8 mouse cellular contexts compared by ENCODE assay signal in the genomic region with DNA sequence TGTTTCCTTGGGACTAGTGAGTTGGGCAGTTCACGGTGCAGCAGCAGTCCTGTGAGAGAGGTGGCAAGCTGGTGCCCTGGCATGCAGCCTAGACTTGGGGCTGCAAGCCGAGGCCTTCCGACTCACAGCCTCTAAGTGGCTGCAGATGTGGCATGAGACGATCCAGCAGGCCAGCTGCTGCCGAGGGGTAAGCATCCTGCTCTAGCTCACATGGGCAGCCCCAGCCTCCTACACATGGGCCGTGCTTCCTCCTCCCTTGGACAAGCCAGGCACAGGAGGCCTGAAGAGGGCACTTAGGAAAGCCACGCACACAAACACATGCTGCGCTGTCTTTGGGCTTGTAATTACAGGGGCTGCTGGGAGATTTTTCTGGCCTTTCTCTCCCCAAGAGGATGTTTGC. TPM values are rescaled to one million over a fixed set of nuclear protein-coding genes. Genes with fewer than 3 reads are reported as not detected.
DNase-seq lines count a peak whose midpoint lies in the region; ATAC-seq and TF ChIP-seq lines count a peak whose summit lies in the region.

No protein-coding gene starts in this region.

- no peak overlapping the region for H3K9ac ChIP-seq in forebrain, embryonic 12.5 days
- H3K9ac ChIP-seq in intestine, embryonic 14.5 days (ENCODE audit: low read length), result no peak overlapping the region
- H3K9ac ChIP-seq in stomach, postnatal 0 days (ENCODE audit: low read length), result no peak overlapping the region

- H3K4me3 ChIP-seq in forebrain, embryonic 10.5 days, result no peak overlapping the region
- H3K4me3 ChIP-seq in forebrain, embryonic 12.5 days (replicated peaks), result no peak overlapping the region
- H3K4me3 ChIP-seq in intestine, embryonic 14.5 days (ENCODE audit: low read depth, low read length), result no peak overlapping the region
- no peak overlapping the region for H3K4me3 ChIP-seq in stomach, postnatal 0 days (ENCODE audit: low read depth, low read length)

- TF ChIP-seq CTCF in stomach, postnatal 0 days (IDR thresholded peaks at IDR 0.05; ENCODE audit: low read depth), result no peak

- H3K27me3 ChIP-seq in forebrain, embryonic 10.5 days (ENCODE audit: poor library complexity, severe bottlenecking), result no peaks in the 10 kb centered on the region
- no peaks in the 10 kb centered on the region for H3K27me3 ChIP-seq in forebrain, embryonic 12.5 days
- H3K27me3 ChIP-seq in intestine, embryonic 14.5 days (replicated peaks; ENCODE audit: control insufficient read depth, insufficient read depth, low read length), result no peaks in the 10 kb centered on the region
- H3K27me3 ChIP-seq in stomach, postnatal 0 days (ENCODE audit: control insufficient read depth, insufficient read depth, low read length), result no peaks in the 10 kb centered on the region

- H3K36me3 ChIP-seq in forebrain, embryonic 10.5 days (replicated peaks), result no peaks in the 10 kb centered on the region
- no peaks in the 10 kb centered on the region for H3K36me3 ChIP-seq in forebrain, embryonic 12.5 days (replicated peaks)
- no peaks in the 10 kb centered on the region for H3K36me3 ChIP-seq in intestine, embryonic 14.5 days (ENCODE audit: control insufficient read depth, insufficient read depth, low read length)
- no peaks in the 10 kb centered on the region for H3K36me3 ChIP-seq in stomach, postnatal 0 days (ENCODE audit: control insufficient read depth, insufficient read depth, low read length)

- no peak; the same call in 1 of the 2 replicates for ATAC-seq in forebrain, embryonic 12.5 days (ENCODE audit: low FRiP score)
- 0 out of 2 replicates have a peak, but pooled peaks have one; percentile 43 for ATAC-seq in intestine, embryonic 14.5 days (replicated peaks; ENCODE audit: low FRiP score, low TSS enrichment, low read depth)
- ATAC-seq in stomach, postnatal 0 days (ENCODE audit: low FRiP score, low TSS enrichment), result 0 out of 2 replicates have a peak, but pooled peaks have one; percentile 47
- no peak for ATAC-seq in erythroblast, adult 5-6 weeks (replicated peaks; ENCODE audit: low FRiP score, poor library complexity, severe bottlenecking)
- ATAC-seq in erythroid progenitor cell, adult 5-6 weeks (replicated peaks; ENCODE audit: low FRiP score, poor library complexity, severe bottlenecking), result no peak

- H3K4me2 ChIP-seq in forebrain, embryonic 12.5 days, result no peak overlapping the region; the same call in 1 of the 2 replicates
- no peak overlapping the region for H3K4me2 ChIP-seq in intestine, embryonic 14.5 days (ENCODE audit: low read length)
- no peak overlapping the region for H3K4me2 ChIP-seq in stomach, postnatal 0 days (replicated peaks; ENCODE audit: low read depth)

- peak overlapping the region; percentile 74 for H3K27ac ChIP-seq in forebrain, embryonic 10.5 days
- H3K27ac ChIP-seq in forebrain, embryonic 12.5 days, result no peak overlapping the region
- H3K27ac ChIP-seq in intestine, embryonic 14.5 days (ENCODE audit: low read depth), result no peak overlapping the region
- H3K27ac ChIP-seq in stomach, postnatal 0 days (replicated peaks), result no peak overlapping the region

- DNase-seq in forebrain, embryonic 10.5 days (ENCODE audit: extremely low spot score, low spot score), result no peak
- peak; percentile 13 for DNase-seq in right cerebral cortex, postnatal 4 days
- no peak for DNase-seq in right cerebral cortex, adult 2 months (ENCODE audit: low spot score in 2 of 2)
- no peak for DNase-seq in intestine, embryonic 14.5 days (ENCODE audit: low spot score)
- DNase-seq in stomach, postnatal 0 days (ENCODE audit: low spot score), result peak; percentile 18

- H3K9me3 ChIP-seq in forebrain, embryonic 10.5 days, result no peaks in the 10 kb centered on the region
- H3K9me3 ChIP-seq in forebrain, embryonic 12.5 days, result no peaks in the 10 kb centered on the region
- no peaks in the 10 kb centered on the region for H3K9me3 ChIP-seq in intestine, embryonic 14.5 days (ENCODE audit: control insufficient read depth, low read length)
- H3K9me3 ChIP-seq in stomach, postnatal 0 days (ENCODE audit: control insufficient read depth, low read length), result no peaks in the 10 kb centered on the region

- H3K4me1 ChIP-seq in forebrain, embryonic 10.5 days, result peaks cover 26% of the 10 kb centered on the region
- peaks cover 7% of the 10 kb centered on the region for H3K4me1 ChIP-seq in forebrain, embryonic 12.5 days
- H3K4me1 ChIP-seq in intestine, embryonic 14.5 days (replicated peaks; ENCODE audit: control insufficient read depth, insufficient read depth, low read length), result peaks cover 19% of the 10 kb centered on the region
- H3K4me1 ChIP-seq in stomach, postnatal 0 days (replicated peaks; ENCODE audit: control insufficient read depth, insufficient read depth), result no peaks in the 10 kb centered on the region

- 57% methylated on average over 8 of the region's 8 CpGs for WGBS in forebrain, embryonic 10.5 days
- WGBS in forebrain, embryonic 12.5 days, result 38% methylated on average over 8 of the region's 8 CpGs
- WGBS in intestine, embryonic 14.5 days, result 11% methylated on average over 8 of the region's 8 CpGs
- WGBS in stomach, postnatal 0 days, result 29% methylated on average over 8 of the region's 8 CpGs

- no peak for TF ChIP-seq EP300 in stomach, postnatal 0 days (optimal IDR thresholded peaks at IDR 0.05)

RNA-seq across cellular contexts. Expression of a gene that starts 23.2 kb away (rescaled TPM):
- 1,057 and 1,193 TPM in 2 replicates for polyA plus RNA-seq in forebrain, embryonic 10.5 days (2016; fragmentation: Nextera tagmentation; extraction: Ambion mirVana)
- polyA plus RNA-seq in forebrain, embryonic 12.5 days (2016; fragmentation: Nextera tagmentation; extraction: Ambion mirVana), result 106 and 133 TPM in 2 replicates
- 15.9 and 22.6 TPM in 2 replicates for polyA plus RNA-seq in intestine, embryonic 14.5 days (2014; fragmentation: Nextera tagmentation; extraction: Ambion mirVana)
- 2.8 and 4.1 TPM in 2 replicates for polyA plus RNA-seq in stomach, postnatal 0 days (2015; fragmentation: Nextera tagmentation; extraction: Ambion mirVana)
- total RNA-seq in erythroblast, adult 5-6 weeks (2015; ENCODE audit: low replicate concordance), result not detected in 2 replicates
- total RNA-seq in erythroblast, adult 5-6 weeks (2017; ENCODE audit: low replicate concordance), result not detected in 2 replicates
- total RNA-seq in erythroid progenitor cell, adult 5-6 weeks (2015; ENCODE audit: low replicate concordance), result not detected in 2 replicates
- not detected in 2 replicates for total RNA-seq in erythroid progenitor cell, adult 5-6 weeks (2017; ENCODE audit: low replicate concordance)

RNA-seq across cellular contexts. Expression of a gene that starts 53.4 kb away (rescaled TPM):
- polyA plus RNA-seq in forebrain, embryonic 10.5 days (2016; fragmentation: Nextera tagmentation; extraction: Ambion mirVana), result 183 and 188 TPM in 2 replicates
- 140 and 142 TPM in 2 replicates for polyA plus RNA-seq in forebrain, embryonic 12.5 days (2016; fragmentation: Nextera tagmentation; extraction: Ambion mirVana)
- 162 and 170 TPM in 2 replicates for polyA plus RNA-seq in intestine, embryonic 14.5 days (2014; fragmentation: Nextera tagmentation; extraction: Ambion mirVana)
- polyA plus RNA-seq in stomach, postnatal 0 days (2015; fragmentation: Nextera tagmentation; extraction: Ambion mirVana), result 129 and 132 TPM in 2 replicates
- total RNA-seq in erythroblast, adult 5-6 weeks (2015; ENCODE audit: low replicate concordance), result 22.8 and 49.2 TPM in 2 replicates
- total RNA-seq in erythroblast, adult 5-6 weeks (2017; ENCODE audit: low replicate concordance), result 18.7 and 22.6 TPM in 2 replicates
- 28.5 and 44.3 TPM in 2 replicates for total RNA-seq in erythroid progenitor cell, adult 5-6 weeks (2015; ENCODE audit: low replicate concordance)
- 23.5 and 35.9 TPM in 2 replicates for total RNA-seq in erythroid progenitor cell, adult 5-6 weeks (2017; ENCODE audit: low replicate concordance)

Comparison
In these comparisons a context has a peak if more than half of its experiments do, and no peak if none do; other contexts are left out.
1. DNase-seq: peak in right cerebral cortex, postnatal 4 days (single experiment) and stomach, postnatal 0 days (single experiment); none in forebrain, embryonic 10.5 days (single experiment), right cerebral cortex, adult 2 months (0 of 2) and intestine, embryonic 14.5 days (single experiment).
2. ATAC-seq: peak in intestine, embryonic 14.5 days (single experiment) and stomach, postnatal 0 days (single experiment); none in forebrain, embryonic 12.5 days (single experiment), erythroblast, adult 5-6 weeks (single experiment) and erythroid progenitor cell, adult 5-6 weeks (single experiment).